Mouse (Mus musculus) lung, postnatal 0 days (tissue): Measurements from ENCODE around the gene Cpm. TPM values are rescaled to one million over a fixed set of nuclear protein-coding genes. Genes with fewer than 3 reads are reported as not detected.
A peak's percentile ranks its signal among the peaks of the same experiment; 100 is the strongest.

Source experiments
- ATAC-seq: fragments of 200-750 bp; cut with Nextera tagmentation; 2 replicates; pipeline ENCODE4 v1.8.0; 2017; ENCODE audit warnings: moderate library complexity
- DNase-seq: peaks from one replicate; pipeline ENCODE4 v3.0.0-alpha.2; 2016; ENCODE audit warnings: low spot score
- H3K27ac ChIP-seq: fragments of 300-500 bp; sonication (generic); 2 replicates; pipeline ENCODE4 v1.5.1; 2014; ENCODE audit warnings: antibody characterized with exemption, mild to moderate bottlenecking, low read length, mixed read lengths
- H3K27me3 ChIP-seq: fragments of 300-500 bp; sonication (generic); replicated peaks from 2 replicates; pipeline ENCODE4 v1.6.1; 2014; ENCODE audit warnings: low read length, mixed read lengths; ENCODE audit not compliant: insufficient read depth
- H3K36me3 ChIP-seq: fragments of 300-500 bp; sonication (generic); 2 replicates; pipeline ENCODE4 v1.6.1; 2014; ENCODE audit warnings: low read length, mixed read lengths; ENCODE audit not compliant: insufficient read depth
- H3K4me1 ChIP-seq: fragments of 300-500 bp; sonication (generic); 2 replicates; pipeline ENCODE4 v1.6.1; 2014; ENCODE audit warnings: antibody characterized with exemption, low read depth, low read length, mixed read lengths; ENCODE audit not compliant: insufficient read depth
- H3K4me2 ChIP-seq: fragments of 300-500 bp; sonication (generic); replicated peaks from 2 replicates; pipeline ENCODE4 v1.6.1; 2014; ENCODE audit warnings: low read depth, mild to moderate bottlenecking, low read length, moderate library complexity, mixed read lengths
- H3K4me3 ChIP-seq: fragments of 300-500 bp; sonication (generic); 2 replicates; pipeline ENCODE4 v1.5.1; 2014; ENCODE audit warnings: low read depth, low read length
- H3K9ac ChIP-seq: fragments of 300-500 bp; sonication (generic); replicated peaks from 2 replicates; pipeline ENCODE4 v1.6.1; 2014; ENCODE audit warnings: low read depth, mild to moderate bottlenecking
- H3K9me3 ChIP-seq: fragments of 300-500 bp; sonication (generic); 2 replicates; pipeline ENCODE4 v1.6.1; 2016; ENCODE audit warnings: low read length, mixed read lengths
- CTCF ChIP-seq: IDR thresholded peaks from 2 replicates; pipeline ENCODE4 v1.5.1; 2016; ENCODE audit warnings: antibody characterized with exemption, mild to moderate bottlenecking
- EP300 ChIP-seq: IDR thresholded peaks from 2 replicates; pipeline ENCODE4 v1.6.1; 2016; ENCODE audit warnings: antibody characterized with exemption, mild to moderate bottlenecking, control low read depth
- WGBS: fragments of 180-500 bp; shearing (Covaris S2); extraction: QIAGEN DNeasy Blood & Tissue Kit; methylation state at CpG from one replicate; pipeline ENCODE4 v1.1.7; 2014; 5-methylcytosine and 5-hydroxymethylcytosine counted together
- polyA plus RNA-seq: library from polyadenylated mRNA; unstranded; fragments of >200 nt; fragmentation: Nextera tagmentation; extraction: Ambion mirVana; gene quantifications from 2 replicates; pipeline ENCODE4 v1.2.1, GENCODE M21; 2015

Cpm gene
- polyA plus RNA-seq, 1 experiment from 2014 or later, result 250 TPM

DNA sequence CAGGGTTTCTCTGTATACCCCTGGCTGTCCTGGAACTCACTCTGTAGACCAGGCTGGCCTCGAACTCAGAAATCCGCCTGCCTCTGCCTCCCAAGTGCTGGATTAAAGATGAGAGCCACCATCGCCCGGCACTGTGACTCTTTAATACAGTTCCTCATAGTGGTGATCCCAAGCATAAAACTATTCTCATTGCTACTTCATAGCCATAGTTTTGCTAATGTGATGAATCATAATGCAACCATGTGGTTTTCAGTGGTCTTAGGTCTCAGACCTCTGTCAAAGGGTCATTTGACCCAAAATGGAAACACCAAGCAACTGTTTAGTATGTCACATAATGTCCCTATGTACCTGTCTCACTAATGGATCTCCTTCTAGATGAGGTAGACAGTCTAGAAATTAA is 66.3 kb downstream of the Cpm start:
- Histone ChIP-seq H3K27ac (no peak overlapping the region), H3K36me3 (peaks cover 76% of the 10 kb centered on the region; the same call in 1 of the 2 replicates), H3K9me3 (no peaks in the 10 kb centered on the region), H3K9ac (no peak overlapping the region), H3K4me2 (no peak overlapping the region), H3K27me3 (no peaks in the 10 kb centered on the region), H3K4me1 (no peaks in the 10 kb centered on the region), H3K4me3 (no peak overlapping the region)
- DNase-seq (no peak), ATAC-seq (no peak)
- no peak for TF ChIP-seq EP300
- TF ChIP-seq CTCF, result no peak
- WGBS, result 91% methylated on average over 4 of the region's 4 CpGs

GRCm38 (mm10) chr10:117696021-117696826 is 66.9 kb downstream of the Cpm start:
- Histone ChIP-seq H3K9ac (no peak overlapping the region), H3K27me3 (no peaks in the 10 kb centered on the region), H3K36me3 (peaks cover 70% of the 10 kb centered on the region; the same call in 1 of the 2 replicates), H3K4me3 (no peak overlapping the region), H3K27ac (no peak overlapping the region), H3K4me1 (no peaks in the 10 kb centered on the region), H3K9me3 (no peaks in the 10 kb centered on the region), H3K4me2 (no peak overlapping the region)
- ATAC-seq (no peak), DNase-seq (no peak)
- WGBS, result 70% methylated on average over 8 of the region's 8 CpGs
- no peak for TF ChIP-seq EP300
- TF ChIP-seq CTCF, result no peak

DNA sequence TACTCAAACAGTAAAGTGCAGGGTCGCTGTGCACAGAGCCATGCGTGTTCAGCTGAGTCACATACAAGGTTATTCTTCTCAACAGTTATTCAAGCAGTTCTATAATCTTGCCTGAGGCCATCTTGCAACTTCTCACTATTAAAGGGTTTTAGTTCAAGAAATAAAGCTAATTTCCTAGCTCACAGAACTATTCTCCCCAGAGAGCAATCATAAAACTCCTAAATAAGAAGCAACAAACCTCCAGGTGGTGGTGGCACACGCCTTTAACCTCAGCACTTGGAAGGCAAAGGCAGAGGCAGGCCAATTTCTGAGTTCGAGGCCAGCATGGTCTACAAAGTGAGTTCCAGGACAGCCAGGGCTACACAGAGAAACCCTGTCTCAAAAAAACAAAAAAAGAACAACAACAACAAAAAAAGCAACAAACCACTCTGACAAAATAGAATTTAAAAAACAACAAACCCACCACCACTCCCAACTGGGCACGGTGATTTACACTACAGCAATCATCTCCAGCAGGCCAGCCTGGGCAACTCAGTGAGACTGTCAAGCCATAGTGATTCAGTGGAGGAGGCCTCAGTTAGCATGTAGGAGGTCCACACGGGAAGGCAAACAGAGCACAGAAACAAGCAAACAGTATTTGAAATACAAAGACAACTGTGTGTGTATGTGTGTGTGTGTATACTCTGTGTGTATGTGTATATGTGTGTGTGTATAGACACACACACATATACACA is 67.7 kb downstream of the Cpm start:
- no peak overlapping the region for H3K9ac ChIP-seq
- H3K4me2 ChIP-seq, result no peak overlapping the region
- H3K4me3 ChIP-seq, result no peak overlapping the region
- no peak overlapping the region for H3K27ac ChIP-seq
- no peaks in the 10 kb centered on the region for H3K9me3 ChIP-seq
- TF ChIP-seq EP300 (no peak), CTCF (no peak)
- WGBS, result 95% methylated on average over 6 of the region's 6 CpGs
- peaks cover 70% of the 10 kb centered on the region for H3K36me3 ChIP-seq
- ATAC-seq, result no peak
- H3K27me3 ChIP-seq, result no peaks in the 10 kb centered on the region
- no peaks in the 10 kb centered on the region for H3K4me1 ChIP-seq
- no peak for DNase-seq

DNA sequence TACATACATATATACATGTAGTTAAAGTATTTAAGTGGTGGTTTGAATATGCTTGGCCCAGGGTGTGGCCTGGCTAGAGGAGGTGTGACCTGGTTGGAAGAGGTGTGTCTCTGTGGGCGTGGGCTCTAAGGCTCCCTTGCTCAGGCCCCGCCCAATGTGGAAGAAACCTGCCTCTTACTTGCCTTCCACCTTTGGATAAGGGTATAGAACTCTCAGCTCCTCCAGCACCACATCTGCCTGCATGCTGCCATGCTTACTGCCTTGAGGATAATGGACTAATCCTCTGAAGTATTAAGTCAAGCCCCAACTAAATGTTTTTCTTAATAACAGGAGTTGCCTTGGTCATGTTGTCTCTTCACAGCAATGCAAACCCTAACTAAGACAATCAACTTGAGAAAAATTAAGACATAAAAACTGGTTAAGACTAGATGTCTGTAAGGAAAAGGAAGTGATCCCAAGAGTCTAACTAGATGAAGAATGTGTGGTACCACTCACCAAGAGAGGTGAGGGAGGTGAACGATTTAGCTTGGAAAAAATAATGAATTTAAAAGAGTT is 68.3 kb downstream of the Cpm start:
- no peak overlapping the region for H3K4me2 ChIP-seq
- no peak overlapping the region for H3K27ac ChIP-seq
- DNase-seq, result no peak
- no peaks in the 10 kb centered on the region for H3K27me3 ChIP-seq
- no peak overlapping the region for H3K9ac ChIP-seq
- ATAC-seq, result peak; percentile 21; the same call in 1 of the 2 replicates
- peaks cover 67% of the 10 kb centered on the region for H3K36me3 ChIP-seq
- H3K9me3 ChIP-seq, result no peaks in the 10 kb centered on the region
- no peak overlapping the region for H3K4me3 ChIP-seq
- TF ChIP-seq CTCF, result no peak
- no peaks in the 10 kb centered on the region for H3K4me1 ChIP-seq
- 91% methylated on average over 3 of the region's 3 CpGs for WGBS

DNA sequence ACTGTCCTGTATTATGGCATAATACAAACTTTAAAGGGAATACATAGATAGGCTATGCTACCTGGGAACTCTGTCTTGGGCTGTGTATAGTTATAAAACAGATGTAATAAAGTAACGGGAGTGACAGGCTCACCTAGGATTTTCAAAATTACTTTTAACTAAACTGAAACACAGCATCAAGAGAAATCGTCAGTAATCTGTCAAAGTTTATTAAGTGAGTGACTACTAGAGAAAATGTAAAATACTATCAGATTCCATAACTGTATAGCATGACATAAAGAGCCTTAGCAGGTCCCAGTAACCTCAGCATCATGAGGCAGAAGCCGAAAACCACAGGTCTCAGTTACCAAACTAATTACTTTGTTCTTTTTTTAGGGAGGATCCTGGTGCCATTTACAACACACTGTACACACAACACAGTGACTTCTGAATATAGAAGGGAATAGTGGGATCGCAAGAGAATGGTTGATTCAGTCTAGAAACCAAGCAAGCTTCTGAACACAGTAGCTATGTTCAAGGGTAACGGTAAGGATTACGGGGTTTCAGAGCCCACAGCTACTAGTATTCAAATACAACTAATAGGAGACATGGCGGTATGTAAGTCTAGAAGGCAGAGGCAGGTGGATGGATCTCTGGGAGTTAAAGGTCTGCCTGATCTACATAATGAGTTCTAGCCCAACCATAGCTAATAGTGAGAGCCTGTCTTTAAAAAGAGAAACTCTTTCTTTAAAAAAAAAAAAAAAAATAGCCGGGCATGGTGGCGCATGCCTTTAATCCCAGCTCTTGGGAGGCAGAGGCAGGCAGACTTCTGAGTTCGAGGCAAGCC is 69.2 kb downstream of the Cpm start:
- Histone ChIP-seq H3K4me1 (no peaks in the 10 kb centered on the region), H3K4me2 (no peak overlapping the region), H3K27ac (no peak overlapping the region), H3K9ac (no peak overlapping the region), H3K4me3 (no peak overlapping the region), H3K36me3 (peaks cover 69% of the 10 kb centered on the region), H3K27me3 (no peaks in the 10 kb centered on the region), H3K9me3 (no peaks in the 10 kb centered on the region)
- no peak for DNase-seq
- WGBS, result 95% methylated on average over 10 of the region's 10 CpGs
- TF ChIP-seq CTCF (no peak), EP300 (no peak)
- no peak for ATAC-seq

DNA sequence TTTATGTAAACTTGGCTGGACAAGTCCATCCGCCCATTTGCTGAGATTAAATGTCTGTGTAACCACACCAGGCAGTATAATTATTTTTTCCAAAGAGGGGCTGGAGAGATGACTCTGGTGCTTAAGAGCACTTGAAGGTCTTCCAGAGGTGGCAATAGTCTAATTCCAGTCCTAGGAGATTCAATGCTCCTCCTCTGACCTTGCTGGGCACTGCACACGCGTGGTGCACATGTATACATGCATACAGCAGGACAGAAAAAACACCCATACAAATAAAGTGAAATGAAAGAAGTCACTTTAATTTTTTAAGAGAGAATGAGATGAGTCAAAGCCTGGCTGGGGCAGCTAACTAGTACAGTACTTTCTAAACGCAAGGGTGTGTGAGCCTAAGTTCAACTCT is 70.6 kb downstream of the Cpm start:
- Histone ChIP-seq H3K4me1 (no peaks in the 10 kb centered on the region), H3K27ac (no peak overlapping the region), H3K9ac (no peak overlapping the region), H3K4me2 (no peak overlapping the region), H3K9me3 (no peaks in the 10 kb centered on the region), H3K36me3 (peaks cover 65% of the 10 kb centered on the region), H3K4me3 (no peak overlapping the region), H3K27me3 (no peaks in the 10 kb centered on the region)
- WGBS, result 95% methylated on average over 4 of the region's 4 CpGs
- no peak for ATAC-seq
- no peak for DNase-seq
- TF ChIP-seq CTCF (no peak), EP300 (no peak)
